9 mouse cellular contexts compared by ENCODE assay signal in the genomic region with DNA sequence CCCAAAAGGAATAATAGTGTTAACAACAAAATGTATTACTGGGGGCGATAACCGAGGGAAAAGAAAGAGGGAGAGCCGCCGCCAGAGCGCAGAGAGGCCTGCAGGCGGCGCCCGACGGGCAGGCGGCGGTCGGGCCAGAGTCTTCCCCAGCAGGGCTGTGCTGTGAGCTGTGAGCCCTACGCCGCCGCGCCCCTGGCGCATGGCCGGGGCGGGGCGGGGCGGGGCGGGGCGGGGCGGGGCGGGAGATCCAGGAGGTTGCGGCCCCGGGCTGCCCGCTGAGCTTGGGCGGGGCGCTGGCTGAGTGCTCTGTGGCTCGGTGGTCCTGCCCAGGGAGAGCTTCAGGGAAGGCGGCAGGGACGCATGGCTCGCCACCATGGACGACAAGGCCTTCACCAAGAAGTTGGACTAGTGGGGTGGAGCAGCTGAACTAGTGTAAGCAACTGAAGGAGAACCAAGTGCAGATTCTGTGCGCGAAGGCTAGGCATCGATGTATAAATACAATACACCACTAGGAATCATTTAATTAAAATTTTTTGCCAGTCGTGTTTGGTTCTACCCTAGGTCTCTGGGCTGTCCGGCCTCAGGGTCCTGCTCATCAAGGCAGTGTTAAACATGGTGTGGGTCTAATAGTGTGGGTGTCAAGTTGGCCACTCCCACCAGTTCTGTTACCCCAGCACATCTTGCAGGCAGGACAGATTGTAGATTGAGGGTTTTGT. TPM values are rescaled to one million over a fixed set of nuclear protein-coding genes. Genes with fewer than 3 reads are reported as not detected.
A peak's percentile ranks its signal among the peaks of the same experiment; 100 is the strongest.
DNase-seq lines count a peak whose midpoint lies in the region; ATAC-seq and TF ChIP-seq lines count a peak whose summit lies in the region.
"Had no signal": no experiment of that assay in that cellular context is flagged by ENCODE, and none has a peak within 500 bp of the region (broad histone marks: within the 10 kb centered on the region; RNA-seq: fewer than 3 reads in every experiment).

No protein-coding gene starts in this region.

- peak; percentile 99 for ATAC-seq in hindbrain, embryonic 12.5 days (ENCODE audit: low FRiP score)
- ATAC-seq in megakaryocyte, adult 5-6 weeks (ENCODE audit: poor library complexity, severe bottlenecking), result peak; percentile 93

- TF ChIP-seq POLR2A in MEL (IDR thresholded peaks at IDR 0.05; ENCODE audit: control insufficient read depth in 1 of 2, insufficient read depth in 1 of 2, low read depth in 1 of 2, low read length in 2 of 2, poor library complexity in 1 of 2), result no peak

- no peaks in the 10 kb centered on the region for H3K4me1 ChIP-seq in MEL (ENCODE audit: control insufficient read depth in 1 of 2, insufficient read depth in 2 of 2, low read length in 2 of 2)
- H3K4me1 ChIP-seq in hindbrain, embryonic 12.5 days, result no peaks in the 10 kb centered on the region

- peak; percentile 48 to 88 (median 70); a peak in 5 of 6 replicates for TF ChIP-seq CTCF in MEL (IDR thresholded peaks at IDR 0.05 in 2 of 3, conservative IDR thresholded peaks at IDR 0.05 in 1 of 3; ENCODE audit: control insufficient read depth in 1 of 3, insufficient read depth in 1 of 3, low read depth in 2 of 3, low read length in 3 of 3, poor library complexity in 1 of 3, severe bottlenecking in 1 of 3)
- peak; percentile 70 for TF ChIP-seq CTCF in left cerebral cortex, adult 2 months (IDR thresholded peaks at IDR 0.05)

- H3K27me3 ChIP-seq in MEL (ENCODE audit: control insufficient read depth in 1 of 2, insufficient read depth in 2 of 2, low read length in 2 of 2), result 0 out of 4 replicates have a peak, but pooled peaks cover 0 to 2% of the 10 kb centered on the region in 2 experiments
- H3K27me3 ChIP-seq in hindbrain, embryonic 12.5 days, result no peaks in the 10 kb centered on the region

- peak overlapping the region; percentile 59 for H3K4me2 ChIP-seq in hindbrain, embryonic 12.5 days (replicated peaks)

- intact Hi-C loops in left cerebral cortex, adult 2 months (cut with DNase I), result loop anchor here (10.0 kb wide), 1 partner anchor 300 kb away; no protein-coding TSS in a partner anchor

- no peak overlapping the region for H3K27ac ChIP-seq in MEL (ENCODE audit: control insufficient read depth, low read depth, low read length)
- H3K27ac ChIP-seq in hindbrain, embryonic 12.5 days, result no peak overlapping the region
- no peak overlapping the region for H3K27ac ChIP-seq in left cerebral cortex, adult 2 months

- H3K9me3 ChIP-seq in MEL (replicated peaks; ENCODE audit: insufficient read depth, low read length), result no peaks in the 10 kb centered on the region
- H3K9me3 ChIP-seq in hindbrain, embryonic 12.5 days (replicated peaks), result no peaks in the 10 kb centered on the region

- peak overlapping the region; percentile 17; the same call in 1 of the 2 replicates for H3K9ac ChIP-seq in MEL (ENCODE audit: control insufficient read depth, low read depth, low read length, poor library complexity, severe bottlenecking)
- peak overlapping the region; percentile 27; the same call in 1 of the 2 replicates for H3K9ac ChIP-seq in hindbrain, embryonic 12.5 days

- WGBS in hindbrain, embryonic 12.5 days, result 8% methylated on average over 34 of the region's 40 CpGs

- no peaks in the 10 kb centered on the region for H3K79me2 ChIP-seq in MEL (ENCODE audit: control insufficient read depth, insufficient read depth, low read length, poor library complexity)

- peak; percentile 78 for DNase-seq in MEL (ENCODE audit: low read depth, low spot score)
- DNase-seq in brain, adult 2 months (ENCODE audit: low read depth, low spot score), result peak; percentile 49
- DNase-seq in frontal cortex, postnatal 36 days (ENCODE audit: low spot score in 2 of 2), result peak; percentile 8 to 20
- peak; percentile 22 to 39 for DNase-seq in left cerebral cortex, adult 2 months (ENCODE audit: extremely low spot score in 1 of 2, low spot score in 2 of 2)
- DNase-seq in right cerebral cortex, postnatal 10 days (ENCODE audit: low spot score in 2 of 2), result peak; percentile 36 to 45
- peak; percentile 58 for DNase-seq in urinary bladder, postnatal 14 days (ENCODE audit: low spot score)

- no peak for TF ChIP-seq EP300 in MEL (IDR thresholded peaks at IDR 0.05; ENCODE audit: low read depth in 1 of 2, low read length in 2 of 2)

- H3K4me3 ChIP-seq in MEL (ENCODE audit: control insufficient read depth in 1 of 2, insufficient read depth in 1 of 2, low read depth in 2 of 2, low read length in 2 of 2), result peak overlapping the region in 1 of 2 experiments; percentile 71; a peak in 3 of 4 replicates
- peak overlapping the region; percentile 37 for H3K4me3 ChIP-seq in hindbrain, embryonic 12.5 days
- peak overlapping the region; percentile 33 for H3K4me3 ChIP-seq in left cerebral cortex, adult 2 months

- TF ChIP-seq RAD21 in MEL (IDR thresholded peaks at IDR 0.05; ENCODE audit: low read depth, low read length), result peak; percentile 41

- H3K36me3 ChIP-seq in MEL (ENCODE audit: control insufficient read depth in 1 of 2, insufficient read depth in 2 of 2, low read length in 2 of 2), result no peaks in the 10 kb centered on the region; a peak in 1 of 4 replicates
- H3K36me3 ChIP-seq in hindbrain, embryonic 12.5 days, result no peaks in the 10 kb centered on the region

TF ChIP-seq in MEL, 35 proteins besides CTCF, POLR2A, EP300 and RAD21:
- TF ChIP-seq MYB (IDR thresholded peaks at IDR 0.05; ENCODE audit: low read depth, low read length), result no peak
- peak; percentile 39; the same call in 1 of the 2 replicates for TF ChIP-seq MAZ (IDR thresholded peaks at IDR 0.05; ENCODE audit: low read depth, low read length)
- TF ChIP-seq TBP (IDR thresholded peaks at IDR 0.05; ENCODE audit: low read depth, low read length), result no peak
- no peak for TF ChIP-seq MEF2A (IDR thresholded peaks at IDR 0.05; ENCODE audit: extremely low read depth, insufficient replicate concordance, low read depth, low read length, poor library complexity, severe bottlenecking)
- TF ChIP-seq CHD1 (IDR thresholded peaks at IDR 0.05; ENCODE audit: low read depth, low read length), result no peak
- no peak for TF ChIP-seq USF2 (IDR thresholded peaks at IDR 0.05; ENCODE audit: borderline replicate concordance in 1 of 2, insufficient read depth in 1 of 2, low read depth in 1 of 2, low read length in 2 of 2)
- no peak for TF ChIP-seq POLR2AphosphoS5 (IDR thresholded peaks at IDR 0.05; ENCODE audit: borderline replicate concordance, low read depth, low read length)
- TF ChIP-seq GABPA (IDR thresholded peaks at IDR 0.05; ENCODE audit: low read depth, low read length), result no peak
- peak; percentile 34; the same call in 1 of the 2 replicates for TF ChIP-seq NRF1 (IDR thresholded peaks at IDR 0.05; ENCODE audit: insufficient read depth, low read depth, low read length, poor library complexity, severe bottlenecking)
- no peak for TF ChIP-seq JUND (IDR thresholded peaks at IDR 0.05; ENCODE audit: low read depth, low read length)
- no peak for TF ChIP-seq UBTF (IDR thresholded peaks at IDR 0.05; ENCODE audit: borderline replicate concordance, insufficient read depth, low read depth, low read length)
- TF ChIP-seq BHLHE40 (IDR thresholded peaks at IDR 0.05; ENCODE audit: borderline replicate concordance, low read depth, low read length), result no peak
- TF ChIP-seq ZMIZ1 (IDR thresholded peaks at IDR 0.05; ENCODE audit: low read depth, low read length), result no peak
- TF ChIP-seq KAT2A (conservative IDR thresholded peaks at IDR 0.05; ENCODE audit: low read depth, low read length), result no peak
- peak; percentile 49 for TF ChIP-seq SMC3 (IDR thresholded peaks at IDR 0.05; ENCODE audit: low read depth, low read length)
- no peak for TF ChIP-seq MAX (IDR thresholded peaks at IDR 0.05; ENCODE audit: low read length)
- no peak for TF ChIP-seq MYC (IDR thresholded peaks at IDR 0.05; ENCODE audit: low read depth, low read length)
- TF ChIP-seq ZNF384 (IDR thresholded peaks at IDR 0.05; ENCODE audit: low read depth, low read length), result no peak
- TF ChIP-seq USF1 (IDR thresholded peaks at IDR 0.05; ENCODE audit: low read depth, low read length), result no peak
- 0 out of 2 replicates have a peak, but pooled peaks have one; percentile 33 for TF ChIP-seq ZC3H11A (IDR thresholded peaks at IDR 0.05; ENCODE audit: low read depth, low read length)

RNA-seq across cellular contexts. Expression of gene Ms4a18, which starts 27.3 kb away (rescaled TPM):
- not detected in 2 replicates for total RNA-seq in MEL (2012; rRNA removed)
- not detected for polyA plus RNA-seq in MEL (2012; ENCODE audit: insufficient read depth in 1 of 2, insufficient read length in 2 of 2, low read depth in 1 of 2, low replicate concordance in 2 of 2, missing spikeins in 1 of 2)
- not detected in 2 replicates for polyA plus RNA-seq in hindbrain, embryonic 12.5 days (2016; fragmentation: Nextera tagmentation; extraction: Ambion mirVana)
- total RNA-seq in left cerebral cortex, adult 2 months (2021), result not detected
- not detected in 2 replicates for total RNA-seq in megakaryocyte, adult 5-6 weeks (2015)
- not detected in 2 replicates for total RNA-seq in megakaryocyte, adult 5-6 weeks (2017)
- total RNA-seq: layer of hippocampus, postnatal 25 days had no signal

RNA-seq across cellular contexts. Expression of gene Ms4a8a, which starts 35.7 kb away (rescaled TPM):
- total RNA-seq in MEL (2012; rRNA removed), result not detected in 2 replicates
- not detected for polyA plus RNA-seq in MEL (2012; ENCODE audit: insufficient read depth in 1 of 2, insufficient read length in 2 of 2, low read depth in 1 of 2, low replicate concordance in 2 of 2, missing spikeins in 1 of 2)
- polyA plus RNA-seq in hindbrain, embryonic 12.5 days (2016; fragmentation: Nextera tagmentation; extraction: Ambion mirVana), result not detected in 2 replicates
- not detected for total RNA-seq in left cerebral cortex, adult 2 months (2021)
- total RNA-seq in megakaryocyte, adult 5-6 weeks (2015), result 81.1 and 96.0 TPM in 2 replicates
- total RNA-seq in megakaryocyte, adult 5-6 weeks (2017), result 52.4 and 55.6 TPM in 2 replicates
- total RNA-seq: layer of hippocampus, postnatal 25 days had no signal

RNA-seq across cellular contexts. Expression of gene Ms4a15, which starts 52.1 kb away (rescaled TPM):
- total RNA-seq in MEL (2012; rRNA removed), result not detected in 2 replicates
- not detected for polyA plus RNA-seq in MEL (2012; ENCODE audit: insufficient read depth in 1 of 2, insufficient read length in 2 of 2, low read depth in 1 of 2, low replicate concordance in 2 of 2, missing spikeins in 1 of 2)
- polyA plus RNA-seq in hindbrain, embryonic 12.5 days (2016; fragmentation: Nextera tagmentation; extraction: Ambion mirVana), result not detected in 2 replicates
- total RNA-seq in left cerebral cortex, adult 2 months (2021), result not detected
- not detected in 2 replicates for total RNA-seq in megakaryocyte, adult 5-6 weeks (2015)
- not detected in 2 replicates for total RNA-seq in megakaryocyte, adult 5-6 weeks (2017)
- total RNA-seq: layer of hippocampus, postnatal 25 days had no signal

Comparison
In these comparisons a context has a peak if more than half of its experiments do, and no peak if none do; other contexts are left out.
1. DNase-seq: peak in every context shown above with its lines; median percentile 78 in MEL; 58 in urinary bladder, postnatal 14 days; 49 in brain, adult 2 months; 40 in right cerebral cortex, postnatal 10 days; 30 in left cerebral cortex, adult 2 months; 14 in frontal cortex, postnatal 36 days.
2. RNA of gene Ms4a8a, which starts 35.7 kb away (total RNA-seq): 52.4 to 96.0 TPM in megakaryocyte, adult 5-6 weeks; not detected in left cerebral cortex, adult 2 months and not detected in MEL; every median in the first group is over 10 times any median in the second.